24 mouse cellular contexts compared by ENCODE assay signal in genomic region chr10:80502291-80502690, GRCm38 (mm10). TPM values are rescaled to one million over a fixed set of nuclear protein-coding genes. Genes with fewer than 3 reads are reported as not detected.
DNase-seq lines count a peak whose midpoint lies in the region; ATAC-seq lines count a peak whose summit lies in the region.
"Had no signal": no experiment of that assay in that cellular context is flagged by ENCODE, and none has a peak within 500 bp of the region (broad histone marks: within the 10 kb centered on the region; RNA-seq: fewer than 3 reads in every experiment).

No protein-coding gene starts in this region.

- no peak overlapping the region for H3K27ac ChIP-seq in forebrain, embryonic 10.5 days
- H3K27ac ChIP-seq in forebrain, embryonic 14.5 days (ENCODE audit: low read depth, low read length) = no peak overlapping the region
- H3K27ac ChIP-seq in midbrain, embryonic 10.5 days (replicated peaks) = no peak overlapping the region
- no peak overlapping the region for H3K27ac ChIP-seq in midbrain, embryonic 13.5 days
- no peak overlapping the region for H3K27ac ChIP-seq in embryonic facial prominence, embryonic 10.5 days (replicated peaks)
- H3K27ac ChIP-seq: forebrain, embryonic 12.5 days; hindbrain, embryonic 15.5 days had no signal

- H3K9me3 ChIP-seq in forebrain, embryonic 10.5 days = no peaks in the 10 kb centered on the region
- no peaks in the 10 kb centered on the region for H3K9me3 ChIP-seq in forebrain, embryonic 14.5 days (replicated peaks; ENCODE audit: control insufficient read depth, low read length)
- no peaks in the 10 kb centered on the region for H3K9me3 ChIP-seq in midbrain, embryonic 10.5 days (replicated peaks)
- no peaks in the 10 kb centered on the region for H3K9me3 ChIP-seq in midbrain, embryonic 13.5 days
- no peaks in the 10 kb centered on the region for H3K9me3 ChIP-seq in embryonic facial prominence, embryonic 10.5 days
- H3K9me3 ChIP-seq: forebrain, embryonic 12.5 days; hindbrain, embryonic 15.5 days had no signal

- H3K4me1 ChIP-seq in forebrain, embryonic 10.5 days = peaks cover 43% of the 10 kb centered on the region
- no peaks in the 10 kb centered on the region for H3K4me1 ChIP-seq in forebrain, embryonic 14.5 days (ENCODE audit: control insufficient read depth, insufficient read depth, low read length)
- peaks cover 47% of the 10 kb centered on the region for H3K4me1 ChIP-seq in midbrain, embryonic 10.5 days
- H3K4me1 ChIP-seq in midbrain, embryonic 13.5 days (replicated peaks) = peaks cover 16% of the 10 kb centered on the region; the same call in 1 of the 2 replicates
- peaks cover 27% of the 10 kb centered on the region for H3K4me1 ChIP-seq in embryonic facial prominence, embryonic 10.5 days

- no peaks in the 10 kb centered on the region for H3K36me3 ChIP-seq in forebrain, embryonic 10.5 days (replicated peaks)
- no peaks in the 10 kb centered on the region for H3K36me3 ChIP-seq in forebrain, embryonic 14.5 days (ENCODE audit: control insufficient read depth, insufficient read depth, low read length)
- H3K36me3 ChIP-seq in midbrain, embryonic 10.5 days = no peaks in the 10 kb centered on the region
- no peaks in the 10 kb centered on the region for H3K36me3 ChIP-seq in midbrain, embryonic 13.5 days
- H3K36me3 ChIP-seq in embryonic facial prominence, embryonic 10.5 days (replicated peaks) = no peaks in the 10 kb centered on the region
- H3K36me3 ChIP-seq: forebrain, embryonic 12.5 days; hindbrain, embryonic 15.5 days had no signal

- WGBS in forebrain, embryonic 10.5 days = under 1% methylated on average over 7 of the region's 7 CpGs
- 0% methylated on average over 7 of the region's 7 CpGs for WGBS in forebrain, embryonic 14.5 days
- 1% methylated on average over 7 of the region's 7 CpGs for WGBS in midbrain, embryonic 10.5 days
- WGBS in midbrain, embryonic 13.5 days = 1% methylated on average over 7 of the region's 7 CpGs
- WGBS in embryonic facial prominence, embryonic 10.5 days = under 1% methylated on average over 7 of the region's 7 CpGs

- no peak for ATAC-seq in forebrain, embryonic 14.5 days
- no peak for ATAC-seq in midbrain, embryonic 13.5 days
- ATAC-seq: activated CD4-positive, CD25-positive, alpha-beta regulatory T cell, adult 4 months; CD4-positive, CD25-positive, alpha-beta regulatory T cell, adult 4 months; forebrain, postnatal 0 days; inflammation-experienced regulatory T-cells, adult 6 months; intestine, postnatal 0 days; Patski had no signal

- peaks cover 99% of the 10 kb centered on the region for H3K27me3 ChIP-seq in forebrain, embryonic 10.5 days (ENCODE audit: poor library complexity, severe bottlenecking)
- peaks cover 80% of the 10 kb centered on the region for H3K27me3 ChIP-seq in forebrain, embryonic 14.5 days (replicated peaks; ENCODE audit: control insufficient read depth, insufficient read depth, low read length)
- peaks cover 100% of the 10 kb centered on the region for H3K27me3 ChIP-seq in midbrain, embryonic 10.5 days (ENCODE audit: low read depth, poor library complexity, severe bottlenecking)
- H3K27me3 ChIP-seq in midbrain, embryonic 13.5 days = peaks cover 90% of the 10 kb centered on the region
- H3K27me3 ChIP-seq in embryonic facial prominence, embryonic 10.5 days (replicated peaks; ENCODE audit: low read depth, poor library complexity, severe bottlenecking) = peaks cover 100% of the 10 kb centered on the region

- no peak overlapping the region for H3K4me2 ChIP-seq in forebrain, embryonic 14.5 days (ENCODE audit: low read length)
- H3K4me2 ChIP-seq in midbrain, embryonic 13.5 days (replicated peaks) = no peak overlapping the region
- H3K4me2 ChIP-seq: forebrain, embryonic 12.5 days; hindbrain, embryonic 15.5 days had no signal

- no peak overlapping the region for H3K9ac ChIP-seq in forebrain, embryonic 14.5 days (ENCODE audit: low read length)
- H3K9ac ChIP-seq in midbrain, embryonic 13.5 days (replicated peaks) = no peak overlapping the region
- H3K9ac ChIP-seq: forebrain, embryonic 12.5 days; forebrain, postnatal 0 days; hindbrain, embryonic 15.5 days had no signal

- no peak for DNase-seq in forebrain, embryonic 10.5 days (ENCODE audit: extremely low spot score, low spot score)
- DNase-seq in forebrain, embryonic 14.5 days (ENCODE audit: low spot score) = no peak
- no peak for DNase-seq in midbrain, embryonic 10.5 days (ENCODE audit: low spot score)
- DNase-seq in embryonic facial prominence, embryonic 10.5 days (ENCODE audit: low spot score) = peak; percentile 39
- no peak for DNase-seq in retina, embryonic 14.5 days (ENCODE audit: low spot score)
- DNase-seq in ovary, postnatal 36 days (ENCODE audit: low spot score) = no peak
- DNase-seq: adrenal gland, postnatal 14 days; B cell, adult 2 months; cerebellum, adult 2 months; cerebellum, postnatal 10 days; forebrain, postnatal 0 days; gastrocnemius, postnatal 14 days; heart, postnatal 10 days; heart, postnatal 4 days had no signal

- peak overlapping the region; percentile 8; the same call in 1 of the 2 replicates for H3K4me3 ChIP-seq in forebrain, embryonic 10.5 days
- no peak overlapping the region for H3K4me3 ChIP-seq in forebrain, embryonic 14.5 days (ENCODE audit: low read depth, low read length)
- peak overlapping the region; percentile 27; the same call in 1 of the 2 replicates for H3K4me3 ChIP-seq in midbrain, embryonic 10.5 days
- no peak overlapping the region for H3K4me3 ChIP-seq in midbrain, embryonic 13.5 days (replicated peaks)
- no peak overlapping the region for H3K4me3 ChIP-seq in embryonic facial prominence, embryonic 10.5 days
- H3K4me3 ChIP-seq: forebrain, embryonic 12.5 days; hindbrain, embryonic 15.5 days had no signal

RNA-seq across cellular contexts. Expression of gene Onecut3, which starts 7.7 kb away (rescaled TPM):
- polyA plus RNA-seq in forebrain, embryonic 10.5 days (2016; fragmentation: Nextera tagmentation; extraction: Ambion mirVana) = 0.05 and 0.07 TPM in 2 replicates
- polyA plus RNA-seq in forebrain, embryonic 14.5 days (2014; fragmentation: Nextera tagmentation; extraction: Ambion mirVana) = 0.28 and 0.34 TPM in 2 replicates
- 1.4 and 2.1 TPM in 2 replicates for polyA plus RNA-seq in midbrain, embryonic 10.5 days (2016; fragmentation: Nextera tagmentation; extraction: Ambion mirVana)
- polyA plus RNA-seq in midbrain, embryonic 13.5 days (2015; fragmentation: Nextera tagmentation; extraction: Ambion mirVana) = 2.6 and 3.0 TPM in 2 replicates
- 0.17 and 0.58 TPM in 2 replicates for polyA plus RNA-seq in embryonic facial prominence, embryonic 10.5 days (2016; fragmentation: Nextera tagmentation; extraction: Ambion mirVana)
- polyA plus RNA-seq: activated CD4-positive, CD25-positive, alpha-beta regulatory T cell, adult 4 months; CD4-positive, CD25-positive, alpha-beta regulatory T cell, adult 4 months; gonadal fat pad, adult 2 months; heart, embryonic 14.5 days; inflammation-experienced regulatory T-cells, adult 6 months; Patski had no signal

RNA-seq across cellular contexts. Expression of gene Atp8b3, which starts 36.6 kb away (rescaled TPM):
- polyA plus RNA-seq in forebrain, embryonic 10.5 days (2016; fragmentation: Nextera tagmentation; extraction: Ambion mirVana) = 0.51 and 0.71 TPM in 2 replicates
- 0.30 and 0.33 TPM in 2 replicates for polyA plus RNA-seq in forebrain, embryonic 14.5 days (2014; fragmentation: Nextera tagmentation; extraction: Ambion mirVana)
- polyA plus RNA-seq in midbrain, embryonic 10.5 days (2016; fragmentation: Nextera tagmentation; extraction: Ambion mirVana) = 0.41 and 0.79 TPM in 2 replicates
- 0.94 and 1.1 TPM in 2 replicates for polyA plus RNA-seq in midbrain, embryonic 13.5 days (2015; fragmentation: Nextera tagmentation; extraction: Ambion mirVana)
- 0.51 and 0.75 TPM in 2 replicates for polyA plus RNA-seq in embryonic facial prominence, embryonic 10.5 days (2016; fragmentation: Nextera tagmentation; extraction: Ambion mirVana)
- polyA plus RNA-seq: activated CD4-positive, CD25-positive, alpha-beta regulatory T cell, adult 4 months; CD4-positive, CD25-positive, alpha-beta regulatory T cell, adult 4 months; inflammation-experienced regulatory T-cells, adult 6 months had no signal

RNA-seq across cellular contexts. Expression of gene Rexo1, which starts 59.1 kb away (rescaled TPM):
- polyA plus RNA-seq in forebrain, embryonic 10.5 days (2016; fragmentation: Nextera tagmentation; extraction: Ambion mirVana) = 32.8 and 34.8 TPM in 2 replicates
- 22.3 and 28.8 TPM in 2 replicates for polyA plus RNA-seq in forebrain, embryonic 14.5 days (2014; fragmentation: Nextera tagmentation; extraction: Ambion mirVana)
- 31.6 and 35.3 TPM in 2 replicates for polyA plus RNA-seq in midbrain, embryonic 10.5 days (2016; fragmentation: Nextera tagmentation; extraction: Ambion mirVana)
- polyA plus RNA-seq in midbrain, embryonic 13.5 days (2015; fragmentation: Nextera tagmentation; extraction: Ambion mirVana) = 28.8 and 32.6 TPM in 2 replicates
- 34.7 and 35.0 TPM in 2 replicates for polyA plus RNA-seq in embryonic facial prominence, embryonic 10.5 days (2016; fragmentation: Nextera tagmentation; extraction: Ambion mirVana)

Comparison
In these comparisons a context has a peak if more than half of its experiments do, and no peak if none do; other contexts are left out.
1. H3K4me3 ChIP-seq: peak in forebrain, embryonic 10.5 days (single experiment) and midbrain, embryonic 10.5 days (single experiment); none in forebrain, embryonic 14.5 days (single experiment), midbrain, embryonic 13.5 days (single experiment) and embryonic facial prominence, embryonic 10.5 days (single experiment).